Mouse (Mus musculus): Measurements from ENCODE around the gene Med4.

- no peak for TF ChIP-seq POLR2A (IDR thresholded peaks at IDR 0.05; ENCODE audit: borderline replicate concordance, control insufficient read depth, low read depth, low read length)
- no peak for TF ChIP-seq CTCF (IDR thresholded peaks at IDR 0.05; ENCODE audit: control insufficient read depth, insufficient read depth, low read length)
Measured at GRCm38 (mm10) chr14:73506283-73506682, 3.5 kb upstream of the Med4 start.
